Mouse (Mus musculus) olfactory bulb, adult 2 months (tissue): ENCODE measurements around the gene Rgs3.

Experiments
- CTCF ChIP-seq: fragments of 200-500 bp; IDR thresholded peaks from 2 replicates; pipeline ENCODE4 v1.5.1; 2012; ENCODE audit warnings: low read depth, mild to moderate bottlenecking, low read length, moderate library complexity; ENCODE audit not compliant: insufficient read depth
- POLR2A ChIP-seq: fragments of 200-500 bp; IDR thresholded peaks from 2 replicates; pipeline ENCODE4 v1.6.1; 2012; ENCODE audit warnings: mild to moderate bottlenecking, low read depth, low read length, moderate library complexity; ENCODE audit not compliant: insufficient read depth

- TF ChIP-seq POLR2A, result no peak
- TF ChIP-seq CTCF, result no peak
These were observed 115.7 kb downstream of the Rgs3 start for GRCm38 (mm10) chr4:62675394-62675793.
